Mouse (Mus musculus): ENCODE measurements around the gene Vpreb3. TPM values are rescaled to one million over a fixed set of nuclear protein-coding genes. Genes with fewer than 3 reads are reported as not detected.

Gene Vpreb3
- total RNA-seq, 4 experiments from 2014 or later = not detected

GRCm38 (mm10) chr10:75954381-75954811, 11.5 kb downstream of the Vpreb3 start, which contains the start of gene Gm5134:
TSS of gene Gm5134 (plus strand) at chr10:75954514.
- DNase-seq (ENCODE audit: low spot score in 2 of 2) = no peak

- DNase-seq (ENCODE audit: low spot score in 2 of 2) = no peak
Observed at GRCm38 (mm10) chr10:75973846-75974245, 31.0 kb downstream of the Vpreb3 start.

- DNase-seq (ENCODE audit: low spot score in 2 of 2) = no peak
Observed at GRCm38 (mm10) chr10:75975216-75975615, 32.4 kb downstream of the Vpreb3 start.

GRCm38 (mm10) chr10:75978119-75978834, 35.4 kb downstream of the Vpreb3 start:
- DNase-seq (ENCODE audit: low spot score in 2 of 2) = no peak

- DNase-seq (ENCODE audit: low spot score in 2 of 2) = no peak
Observed at GRCm38 (mm10) chr10:75978835-75979157, 35.9 kb downstream of the Vpreb3 start.

GRCm38 (mm10) chr10:75979432-75979831, 36.6 kb downstream of the Vpreb3 start:
- DNase-seq (ENCODE audit: low spot score in 2 of 2) = no peak

GRCm38 (mm10) chr10:75990430-75991042, 47.7 kb downstream of the Vpreb3 start:
- no peak for DNase-seq (ENCODE audit: low spot score in 2 of 2)

- no peak for DNase-seq (ENCODE audit: low spot score in 2 of 2)
Observed at GRCm38 (mm10) chr10:75993616-75994240, 50.9 kb downstream of the Vpreb3 start.

GRCm38 (mm10) chr10:75994531-75995210, 51.8 kb downstream of the Vpreb3 start:
- DNase-seq (ENCODE audit: low spot score in 2 of 2) = peak in 1 of 2 experiments; percentile 17

- no peak for DNase-seq (ENCODE audit: low spot score in 2 of 2)
Observed at GRCm38 (mm10) chr10:75995463-75995862, 52.6 kb downstream of the Vpreb3 start.

- DNase-seq (ENCODE audit: low spot score in 2 of 2) = no peak
Observed at GRCm38 (mm10) chr10:75996315-75996714, 53.5 kb downstream of the Vpreb3 start.

Other genes with a start within 250 kb of the Vpreb3 start
- gene Cabin1, start 178.7 kb upstream of the Vpreb3 start, total RNA-seq (2022) = 10 to 100 TPM; 64.2 to 89.7 (median 67.1) TPM
- 10 to 100 TPM; 39.9 to 46.0 (median 44.1) TPM for gene Ddt, start 169.6 kb upstream of the Vpreb3 start, total RNA-seq (2022)
- not detected for gene Gm20441, start 162.1 kb upstream of the Vpreb3 start, total RNA-seq (2022)
- gene Gstt3, start 161.6 kb upstream of the Vpreb3 start, total RNA-seq (2022) = 1 to 10 TPM; 2.0 to 7.7 (median 4.3) TPM
- 10 to 100 TPM; 10.0 to 15.8 (median 12.8) TPM for gene Gstt1, start 144.5 kb upstream of the Vpreb3 start, total RNA-seq (2022)
- gene Gstt4, start 120.5 kb upstream of the Vpreb3 start, total RNA-seq (2022) = under 1 TPM in 1 of 4 experiments, not detected in 3; 0.35 TPM
- 1 to 10 TPM; 5.1 to 6.8 (median 5.7) TPM for gene Gstt2, start 105.6 kb upstream of the Vpreb3 start, total RNA-seq (2022)
- gene Mif, start 82.8 kb upstream of the Vpreb3 start, total RNA-seq (2022) = 100 to 1,000 TPM; 442 to 478 (median 462) TPM
- 1 to 10 TPM; 1.3 to 6.8 (median 4.4) TPM for gene Derl3, start 49.6 kb upstream of the Vpreb3 start, total RNA-seq (2022)
- 10 to 100 TPM; 80.7 to 83.2 (median 82.5) TPM for gene Smarcb1, start 21.4 kb upstream of the Vpreb3 start, total RNA-seq (2022)
- gene Chchd10, start 9.9 kb upstream of the Vpreb3 start, total RNA-seq (2022) = 100 to 1,000 TPM; 299 to 345 (median 314) TPM
- gene Mmp11, start 6.6 kb upstream of the Vpreb3 start, total RNA-seq (2022) = 1 to 10 TPM; 1.7 to 2.6 (median 1.8) TPM
- under 1 TPM in 2 of 4 experiments, not detected in 2; 0.51 to 0.70 TPM for gene Gm867, start 2.4 kb upstream of the Vpreb3 start, total RNA-seq (2022)
- gene Gm5134, start 11.5 kb downstream of the Vpreb3 start, total RNA-seq (2022) = under 1 TPM in 2 of 4 experiments, not detected in 2; 0.17 to 0.20 TPM
- gene Zfp280b, start 89.6 kb downstream of the Vpreb3 start, total RNA-seq (2022) = 10 to 100 TPM; 13.3 to 18.0 (median 16.6) TPM
- not detected for gene Slc5a4b, start 167.9 kb downstream of the Vpreb3 start, total RNA-seq (2022)
- gene Slc5a4a, start 204.4 kb downstream of the Vpreb3 start, total RNA-seq (2022) = not detected